Mouse (Mus musculus) left cerebral cortex, adult 2 months (tissue): ENCODE data around the gene Xrcc5. TPM values are rescaled to one million over a fixed set of nuclear protein-coding genes. Genes with fewer than 3 reads are reported as not detected.

Source experiments
- DNase-seq, 2 experiments: peaks; one replicate each; pipeline ENCODE4 v3.0.0; 2021 to 2022; ENCODE audit warnings: low spot score in 2 of 2, mixed read lengths in 1 of 2; ENCODE audit errors: extremely low spot score in 1 of 2
- H3K27ac ChIP-seq: fragments of 200-600 bp; 2 replicates; pipeline ENCODE4 v1.8.1; 2022
- H3K4me3 ChIP-seq: fragments of 200-600 bp; 2 replicates; pipeline ENCODE4 v1.8.1; 2022
- CTCF ChIP-seq: fragments of 200-600 bp; IDR thresholded peaks from 2 replicates; pipeline ENCODE4 v1.8.1; 2022; ENCODE audit warnings: antibody characterized with exemption, mild to moderate bottlenecking, moderate library complexity
- intact Hi-C: fragments of 180-260 bp; cut with DNase I; formaldehyde crosslinking; loops from one replicate; pipeline ENCODE4 v1.15.1; 2025
- total RNA-seq, 2 experiments: library from RNA; stranded (reverse); gene quantifications; 2 replicates each; pipeline ENCODE4 v1.2.3; 2021

The Xrcc5 gene
- total RNA-seq, 2 experiments from 2014 or later = 16.9 to 18.2 TPM

GRCm38 (mm10) chr1:72372913-72373312 lies 65.7 kb downstream of the Xrcc5 start:
- H3K27ac ChIP-seq = no peak overlapping the region
- TF ChIP-seq CTCF = no peak

DNA sequence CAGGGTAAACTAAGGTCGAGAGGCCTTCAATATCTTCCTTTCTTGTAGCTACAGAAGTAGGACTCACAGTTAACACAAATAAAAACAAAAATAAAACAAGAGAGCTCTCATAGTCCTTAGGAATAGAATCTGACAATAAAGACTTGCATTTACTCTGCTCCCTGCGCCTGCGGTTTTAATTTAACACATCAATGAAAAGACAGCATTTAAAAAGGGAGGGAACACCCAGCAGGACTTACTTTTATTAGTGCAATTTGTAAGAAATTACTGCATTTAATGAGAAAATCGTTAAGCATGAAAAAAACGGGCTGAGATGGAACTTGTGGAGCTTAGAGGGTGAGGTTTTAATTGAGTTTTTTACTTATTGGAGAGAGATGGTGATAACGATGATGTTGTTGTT lies 66.4 kb downstream of the Xrcc5 start:
- TF ChIP-seq CTCF = no peak
- DNase-seq = no peak
- no peak overlapping the region for H3K4me3 ChIP-seq
- no peak overlapping the region for H3K27ac ChIP-seq
- intact Hi-C loops = no loop called here

More at GRCm38 (mm10) chr1:72372913-72373312, 65.7 kb downstream of the Xrcc5 start:
- no peak overlapping the region for H3K4me3 ChIP-seq
- intact Hi-C loops = no loop called here
- no peak for DNase-seq

DNA sequence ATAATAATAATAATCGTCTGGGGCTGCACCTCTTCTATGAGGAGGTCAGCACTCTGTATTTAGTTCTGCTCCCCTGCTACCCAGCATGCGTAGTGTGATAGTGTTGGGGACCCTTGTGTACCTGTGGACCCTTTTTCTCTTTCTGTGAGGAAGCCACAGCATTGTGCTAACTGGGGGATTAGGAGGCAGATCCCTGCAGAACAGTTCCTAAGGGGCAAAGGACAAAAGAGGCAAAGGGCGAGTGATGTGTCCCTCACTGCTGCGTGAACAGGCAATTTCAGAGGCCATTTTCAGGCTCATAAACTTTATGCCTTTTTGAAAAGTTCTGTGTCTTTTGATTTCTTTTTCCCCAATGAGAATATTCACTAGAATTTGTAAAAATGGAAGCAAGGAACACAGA lies 66.8 kb downstream of the Xrcc5 start:
- H3K4me3 ChIP-seq = no peak overlapping the region
- intact Hi-C loops = no loop called here
- H3K27ac ChIP-seq = no peak overlapping the region
- no peak for DNase-seq
- TF ChIP-seq CTCF = no peak

- TF ChIP-seq CTCF = no peak
- H3K4me3 ChIP-seq = no peak overlapping the region
- intact Hi-C loops = no loop called here
- no peak for DNase-seq
- no peak overlapping the region for H3K27ac ChIP-seq
Observed at GRCm38 (mm10) chr1:72378151-72378550, 70.9 kb downstream of the Xrcc5 start.

DNA sequence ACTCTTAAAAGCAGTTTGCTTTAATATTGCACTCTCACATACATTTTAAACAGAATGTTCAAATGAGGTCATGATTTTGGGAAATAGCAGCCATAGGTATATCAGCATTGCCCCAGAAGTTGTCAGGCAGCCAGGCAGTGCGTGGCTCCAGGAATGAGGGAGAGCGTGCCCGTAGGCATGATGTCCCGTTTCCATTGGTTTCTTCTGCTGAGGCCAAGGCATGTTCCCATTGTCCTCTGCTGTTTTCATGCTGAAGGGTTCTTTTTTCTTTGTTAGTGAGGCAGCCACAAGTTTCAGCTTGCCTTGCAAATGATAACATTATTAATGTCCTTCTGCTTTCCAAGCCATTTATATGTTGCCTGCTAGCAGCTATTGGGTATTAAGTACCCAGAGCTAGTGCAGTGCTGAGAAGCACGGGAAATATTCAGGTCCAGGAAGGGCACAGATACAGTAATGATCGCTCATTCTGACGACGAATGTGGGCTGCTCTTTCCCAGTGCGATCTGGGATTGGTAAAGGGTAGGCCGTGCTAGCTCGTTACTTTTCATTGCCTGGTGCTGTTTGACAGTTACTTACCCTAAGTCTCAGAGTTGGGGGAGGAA lies 72.6 kb downstream of the Xrcc5 start:
- Histone ChIP-seq H3K27ac (no peak overlapping the region), H3K4me3 (no peak overlapping the region)
- TF ChIP-seq CTCF = no peak
- intact Hi-C loops = no loop called here
- DNase-seq = no peak

DNA sequence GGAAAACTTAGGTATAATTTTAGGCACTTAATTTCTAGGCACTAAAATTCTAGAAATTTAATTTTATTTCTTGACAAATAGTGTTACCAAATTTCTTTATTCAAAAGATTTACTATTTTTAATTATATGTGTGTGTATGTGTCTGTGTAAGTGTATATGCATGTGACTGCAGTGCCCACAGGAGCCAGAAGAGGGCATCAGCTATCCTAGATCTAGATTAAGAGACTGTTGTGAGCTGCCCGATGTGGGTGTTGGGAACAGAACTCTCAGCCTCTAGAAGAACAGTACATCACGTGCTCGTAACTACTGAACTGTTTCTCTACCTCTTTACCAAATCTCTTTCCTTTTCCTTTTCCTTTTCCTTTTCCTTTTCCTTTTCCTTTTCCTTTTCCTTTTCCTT lies 73.3 kb downstream of the Xrcc5 start:
- TF ChIP-seq CTCF = peak; percentile 5; the same call in 1 of the 2 replicates
- no peak for DNase-seq
- H3K4me3 ChIP-seq = no peak overlapping the region
- H3K27ac ChIP-seq = no peak overlapping the region
- intact Hi-C loops = no loop called here

DNA sequence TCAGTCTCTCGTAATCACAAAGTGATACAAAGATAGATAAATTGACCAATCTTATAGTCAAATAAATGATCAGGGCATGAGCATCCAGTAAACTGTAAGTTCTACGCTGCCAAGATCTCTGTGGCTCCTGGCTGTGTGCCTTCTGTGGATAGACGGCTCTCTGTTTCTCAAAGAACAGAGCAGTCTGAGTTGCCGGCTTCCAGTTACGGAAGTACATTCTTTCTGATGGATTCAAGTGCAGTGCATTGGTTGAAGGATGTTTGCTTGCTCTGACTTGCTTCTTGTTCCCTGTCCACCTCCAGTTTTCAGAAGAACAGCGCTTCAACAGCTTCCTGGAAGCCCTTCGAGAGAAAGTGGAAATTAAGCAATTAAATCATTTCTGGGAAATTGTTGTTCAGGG lies 75.8 kb downstream of the Xrcc5 start:
- Histone ChIP-seq H3K27ac (no peak overlapping the region), H3K4me3 (no peak overlapping the region)
- intact Hi-C loops = no loop called here
- DNase-seq = no peak
- no peak for TF ChIP-seq CTCF

DNA sequence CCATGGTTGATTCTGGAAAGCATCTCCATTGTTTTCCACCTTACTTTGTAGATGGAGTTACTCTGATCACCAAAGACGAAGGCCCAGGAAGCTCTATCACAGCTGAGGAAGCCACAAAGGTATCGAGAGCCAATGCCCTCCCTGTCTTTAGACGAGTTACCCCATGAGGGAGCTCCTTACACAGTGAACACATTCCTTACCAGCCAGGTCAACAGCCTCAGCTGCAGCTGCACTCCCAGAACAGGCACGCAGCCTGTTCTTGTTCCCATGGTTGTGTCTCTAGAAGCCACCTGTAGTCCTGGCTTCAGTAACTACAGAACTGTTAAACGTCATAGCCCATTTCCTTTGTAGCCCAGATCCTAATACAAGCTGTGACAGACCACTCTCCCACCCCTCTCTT lies 76.4 kb downstream of the Xrcc5 start:
- H3K4me3 ChIP-seq = no peak overlapping the region
- intact Hi-C loops = no loop called here
- no peak for DNase-seq
- no peak overlapping the region for H3K27ac ChIP-seq
- TF ChIP-seq CTCF = no peak

- no peak overlapping the region for H3K4me3 ChIP-seq
- TF ChIP-seq CTCF = no peak
- intact Hi-C loops = no loop called here
- no peak overlapping the region for H3K27ac ChIP-seq
- no peak for DNase-seq
Observed at GRCm38 (mm10) chr1:72390420-72390819, 83.2 kb downstream of the Xrcc5 start.

GRCm38 (mm10) chr1:72399720-72400401 lies 92.6 kb downstream of the Xrcc5 start:
- TF ChIP-seq CTCF = no peak
- Histone ChIP-seq H3K27ac (no peak overlapping the region), H3K4me3 (no peak overlapping the region)
- no peak for DNase-seq
- intact Hi-C loops = no loop called here

DNA sequence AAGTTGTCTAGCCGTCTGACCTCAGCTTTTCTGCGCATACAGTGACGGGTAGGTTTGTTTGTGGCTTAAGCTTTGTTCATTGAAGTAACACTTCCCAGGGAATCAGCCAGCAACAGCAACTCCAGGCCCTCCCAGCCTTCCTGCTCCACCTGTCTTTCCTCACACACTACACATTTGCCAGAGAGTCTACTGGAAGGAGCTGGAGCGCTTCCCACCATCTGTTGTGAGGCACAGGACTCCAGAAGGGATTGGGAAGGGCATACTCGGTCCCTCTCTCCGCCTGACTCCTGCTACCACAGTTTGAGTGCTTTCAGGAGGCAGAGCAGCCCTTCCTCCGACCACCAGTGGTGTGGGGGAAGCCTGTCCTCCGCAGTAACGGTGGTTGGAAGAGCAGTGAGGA lies 93.4 kb downstream of the Xrcc5 start:
- Histone ChIP-seq H3K27ac (no peak overlapping the region), H3K4me3 (no peak overlapping the region)
- intact Hi-C loops = no loop called here
- DNase-seq = peak in 1 of 2 experiments; percentile 26
- TF ChIP-seq CTCF = no peak

DNA sequence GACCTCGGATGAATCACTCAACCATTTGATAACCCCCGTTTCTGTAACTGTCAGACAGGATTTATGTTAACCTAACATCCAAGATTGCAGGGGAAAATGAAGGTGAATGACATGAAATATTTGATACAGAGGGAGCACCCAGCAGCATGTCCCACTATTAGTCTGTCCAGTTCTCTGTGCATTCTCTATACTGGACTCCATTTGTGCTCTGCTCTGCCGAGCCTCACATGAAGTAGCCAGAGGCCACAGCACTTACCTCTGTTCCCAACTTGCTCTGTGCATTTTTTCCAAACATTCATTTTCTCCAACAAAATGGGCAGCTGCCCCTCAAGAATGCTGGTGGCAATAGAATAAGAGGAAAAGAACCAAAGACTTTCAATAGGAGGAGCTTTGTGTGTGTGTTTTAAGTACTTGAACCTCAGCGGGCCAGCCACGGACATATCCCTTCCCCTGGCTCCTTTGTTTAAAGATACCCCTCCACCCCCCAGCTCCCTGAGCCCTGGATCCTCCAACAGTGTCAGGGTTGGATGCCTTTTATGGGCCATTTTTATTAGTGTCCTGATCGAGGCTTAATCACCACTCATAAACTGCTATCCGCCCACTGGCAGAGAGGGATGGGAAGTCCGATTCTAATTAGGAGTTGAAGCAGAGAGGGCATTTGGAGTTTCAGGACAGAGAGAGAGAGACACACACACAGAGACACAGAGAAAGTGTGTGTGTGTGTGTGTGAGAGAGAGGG lies 94.3 kb downstream of the Xrcc5 start:
- DNase-seq = no peak
- intact Hi-C loops = no loop called here
- no peak overlapping the region for H3K27ac ChIP-seq
- no peak overlapping the region for H3K4me3 ChIP-seq
- no peak for TF ChIP-seq CTCF
